Mouse (Mus musculus) mouse trophoblast stem cell (cell line): Measurements from ENCODE around the gene Fkbp11.

Source experiments
- in situ Hi-C, 2 experiments: fragments of 300-500 bp; cut with MseI, MboI; formaldehyde crosslinking; loops; 2 replicates in 1 of 2; 3 replicates in 1 of 2; pipeline ENCODE4 v1.15.1; 2025

Gene Fkbp11

DNA sequence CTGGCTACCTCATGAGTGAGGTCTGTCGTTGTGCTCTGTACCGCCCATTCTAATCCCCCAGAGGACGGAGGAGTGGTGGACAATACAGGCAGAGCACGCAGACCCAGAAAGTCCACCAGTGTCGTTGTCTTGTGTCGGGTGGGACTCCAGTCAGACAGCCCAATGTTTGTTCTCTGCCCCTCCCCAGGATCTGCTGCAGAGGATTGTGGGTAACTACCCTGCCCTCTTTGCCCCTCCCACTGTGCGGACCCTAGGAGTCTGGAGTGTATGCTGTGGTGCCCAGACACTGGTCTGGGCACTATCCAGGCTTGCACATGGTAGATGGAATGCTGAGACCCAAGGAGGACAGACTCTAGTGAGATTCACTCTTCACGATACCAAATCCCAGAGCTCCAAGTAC is 31.8 kb downstream of the Fkbp11 start:
- in situ Hi-C loops: no loop called here

DNA sequence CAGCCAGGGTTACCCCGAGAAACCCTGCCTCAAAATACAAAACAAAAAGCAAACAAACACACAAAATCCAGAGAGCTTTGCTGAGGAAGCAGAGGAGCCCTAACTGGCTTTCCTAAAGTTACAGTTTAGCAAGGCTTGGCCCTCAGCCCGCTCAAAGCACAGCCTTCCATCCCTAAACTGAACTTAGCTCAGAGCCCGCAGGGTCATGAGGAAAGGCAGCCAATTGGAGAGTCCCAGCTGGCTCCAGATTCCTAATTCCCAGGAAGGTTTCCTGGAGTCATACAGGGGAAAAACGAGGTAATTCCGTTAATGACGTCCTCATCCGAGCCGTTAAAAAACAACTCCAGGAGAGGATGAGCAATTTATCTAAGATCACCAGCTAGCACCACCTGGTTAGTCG is 32.3 kb downstream of the Fkbp11 start:
- in situ Hi-C loops: no loop called here

DNA sequence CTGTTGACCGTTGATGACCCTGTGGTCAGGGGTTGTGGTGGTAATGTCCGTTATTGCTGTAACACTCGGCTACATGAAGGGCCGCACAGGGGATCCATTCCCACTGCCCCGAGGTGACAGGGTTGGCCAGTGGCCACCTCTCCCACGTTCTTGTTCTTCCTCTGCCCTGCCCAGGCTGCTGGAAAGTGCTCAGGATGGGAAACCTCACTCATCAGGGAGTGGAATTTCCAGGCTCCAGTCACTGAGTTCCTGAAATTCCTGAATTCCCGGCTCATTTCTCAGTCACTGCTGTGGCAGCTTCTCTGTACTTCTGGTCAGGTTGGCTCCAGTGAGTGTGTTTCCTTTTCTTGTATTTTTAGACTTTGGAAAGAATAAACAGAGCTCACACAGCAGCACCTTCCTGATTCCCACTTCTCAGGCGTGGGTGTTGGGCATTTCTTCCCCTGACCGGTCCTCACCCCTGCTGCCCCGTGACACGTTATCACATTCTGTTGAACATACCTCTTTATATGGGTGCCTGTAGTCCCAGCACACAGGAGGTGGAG is 35.8 kb downstream of the Fkbp11 start:
- in situ Hi-C loops: no loop called here

DNA sequence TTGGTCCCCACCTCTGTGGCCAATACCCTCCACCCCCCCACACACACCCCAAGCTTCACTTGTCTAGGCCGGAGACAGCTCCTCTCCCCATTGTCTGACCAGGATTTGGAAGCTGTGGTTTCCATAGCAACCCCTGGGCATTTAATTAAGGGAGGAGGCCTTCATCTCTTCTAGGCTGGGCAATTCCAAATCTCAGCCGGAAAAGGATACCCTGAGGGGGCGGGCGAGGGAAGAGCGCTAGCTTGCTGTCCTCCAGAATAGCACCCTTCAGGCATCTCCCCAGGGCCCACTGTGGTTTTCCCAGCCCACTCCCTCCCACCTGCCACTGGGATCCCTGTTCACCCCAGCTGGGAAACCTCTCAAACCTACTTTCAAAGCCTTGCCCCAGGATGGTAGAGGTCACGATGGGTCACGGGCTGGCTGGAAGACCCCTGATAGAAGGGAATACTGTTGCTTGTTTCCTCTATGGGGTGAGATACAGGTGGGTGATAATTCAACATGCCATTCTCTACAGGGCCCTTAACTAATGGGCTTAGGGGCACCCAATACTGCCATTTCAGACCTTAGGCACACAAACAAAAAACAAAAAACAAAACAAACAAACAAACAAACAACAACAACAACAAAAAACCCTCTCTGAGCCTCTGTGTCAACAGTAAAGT is 36.4 kb downstream of the Fkbp11 start:
- in situ Hi-C loops: no loop called here

DNA sequence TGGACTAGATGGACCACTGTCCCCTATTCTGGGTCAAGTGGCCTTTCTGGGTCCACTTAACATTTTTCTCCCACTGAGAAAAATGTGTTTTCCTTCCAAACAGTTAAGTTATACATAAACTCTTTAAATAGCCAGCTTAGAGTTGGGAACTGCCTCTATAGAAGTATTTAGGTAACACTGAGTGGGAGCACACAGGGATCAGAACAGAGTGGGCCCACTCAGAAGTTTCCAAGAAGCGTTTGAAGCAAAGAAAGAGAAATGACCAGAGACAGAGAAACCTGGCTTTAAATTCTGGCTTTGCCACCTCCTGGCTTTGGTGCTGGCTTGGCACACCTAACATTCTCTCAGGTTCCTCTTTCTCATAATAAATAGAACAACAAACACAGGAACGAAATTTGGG is 38.3 kb downstream of the Fkbp11 start:
- in situ Hi-C loops: no loop called here

DNA sequence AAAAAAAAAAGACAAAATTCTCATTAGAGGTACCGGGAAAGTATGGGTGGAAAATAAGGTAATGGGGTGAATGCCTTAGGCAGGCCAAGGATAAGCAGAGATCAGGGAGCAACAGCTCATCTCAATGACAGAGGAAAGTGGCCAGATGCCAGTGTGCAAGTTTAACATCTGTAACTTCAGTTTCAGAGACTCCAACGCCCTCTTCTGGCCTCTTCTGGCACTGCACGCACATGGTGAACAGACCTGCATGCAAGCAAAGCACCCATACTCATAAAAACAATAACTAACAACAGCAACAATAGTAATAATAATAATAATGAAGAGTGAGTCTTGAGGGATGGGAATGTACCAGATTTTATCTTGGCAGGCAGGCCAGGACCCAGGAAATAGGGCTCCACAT is 42.1 kb downstream of the Fkbp11 start:
- in situ Hi-C loops: no loop called here

DNA sequence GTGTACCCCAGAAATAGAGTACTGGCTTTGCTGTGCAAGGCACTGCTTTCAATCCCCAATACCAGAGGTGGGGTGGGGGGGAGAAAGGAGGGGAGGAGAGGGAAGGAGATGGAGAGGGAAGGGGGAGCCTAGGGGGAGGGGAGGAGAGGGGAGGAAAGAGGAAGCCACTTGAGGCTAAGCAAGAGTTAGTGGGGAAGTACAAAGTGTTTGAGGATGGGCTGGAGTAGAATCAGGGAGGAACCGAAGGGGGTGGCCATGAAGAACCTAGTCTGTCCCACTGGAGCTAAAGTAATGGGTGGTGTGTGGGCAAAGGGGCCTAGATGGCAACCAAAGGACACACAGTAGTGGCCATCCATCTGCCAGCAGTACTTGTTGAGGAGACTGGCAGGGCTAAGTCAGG is 44.3 kb downstream of the Fkbp11 start:
- in situ Hi-C loops: no loop called here

DNA sequence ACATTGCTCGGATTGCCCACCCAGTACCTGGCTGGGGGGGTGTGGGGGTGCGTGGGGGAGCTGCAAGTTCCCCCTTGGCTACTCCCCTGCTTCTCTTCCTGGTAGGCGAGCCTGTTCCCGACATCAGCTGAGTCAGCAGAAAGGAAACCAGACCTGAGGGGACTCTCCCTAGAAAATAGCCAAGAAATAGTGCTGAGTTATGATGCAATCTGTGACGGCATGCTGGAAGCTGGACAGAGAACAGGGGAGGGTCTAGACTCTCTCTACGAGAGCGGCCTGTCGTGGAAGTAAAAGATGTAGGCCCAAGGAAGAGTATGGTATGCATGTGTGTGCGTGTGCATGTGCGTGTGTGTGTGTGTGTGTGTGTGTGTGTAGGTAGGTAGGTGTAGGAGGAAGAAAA is 44.8 kb downstream of the Fkbp11 start:
- in situ Hi-C loops: no loop called here

DNA sequence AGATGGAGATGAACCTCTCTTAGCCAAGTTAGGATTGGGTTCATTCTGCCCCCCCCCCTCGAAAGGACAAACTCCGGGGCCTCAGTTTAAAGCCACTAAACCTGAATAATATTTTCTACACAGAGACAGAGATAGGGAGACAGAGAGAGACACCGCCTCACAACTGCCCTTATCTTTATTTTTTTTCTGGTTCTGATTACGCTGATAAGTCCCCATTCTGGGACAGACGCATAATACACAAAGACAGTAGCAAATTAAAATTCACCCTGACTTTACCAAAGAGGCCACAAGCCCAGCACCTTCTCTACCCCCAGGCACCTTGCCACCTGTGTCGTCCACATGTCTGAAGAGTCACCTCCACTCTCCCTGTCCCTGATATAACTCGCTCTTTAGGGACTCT is 46.4 kb downstream of the Fkbp11 start:
- in situ Hi-C loops: no loop called here

DNA sequence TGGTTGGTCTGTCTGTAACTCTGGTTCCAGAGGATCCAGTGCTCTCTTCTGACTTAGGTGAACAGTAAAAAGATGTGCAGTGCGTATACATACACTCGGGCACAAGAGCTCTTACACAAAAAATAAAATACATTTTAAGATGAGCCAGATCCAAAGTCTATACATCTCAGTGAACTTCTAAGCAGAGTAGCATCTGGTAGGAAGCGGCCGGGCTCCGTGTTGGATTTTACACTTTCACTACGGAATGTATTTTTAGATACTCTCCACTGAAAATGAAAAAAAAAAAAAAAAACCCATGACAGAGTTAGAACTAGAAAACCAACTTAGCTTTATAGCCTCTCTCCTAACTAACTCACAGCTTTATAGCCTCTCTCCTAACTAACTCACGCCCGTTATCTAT is 47.3 kb downstream of the Fkbp11 start:
- in situ Hi-C loops: no loop called here

DNA sequence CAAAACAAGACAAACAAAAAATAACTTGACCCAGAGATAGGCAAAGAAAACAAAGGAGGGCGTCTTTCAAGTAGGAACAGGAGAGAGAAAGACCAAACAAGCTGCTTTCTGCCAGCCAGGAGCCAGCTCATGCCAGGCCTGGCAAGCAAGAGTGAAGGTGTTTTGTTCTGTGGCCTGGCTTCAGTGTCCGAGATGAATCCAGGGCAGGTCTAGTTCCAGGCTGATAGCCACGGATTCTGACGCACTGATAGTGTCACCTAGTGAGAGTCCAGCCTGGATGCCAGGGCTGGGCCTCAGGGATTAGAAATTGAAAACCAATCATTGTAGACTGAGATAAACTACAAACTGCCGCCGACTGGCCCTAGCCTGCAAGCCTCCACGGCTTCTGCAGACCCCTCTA is 50.0 kb downstream of the Fkbp11 start:
- in situ Hi-C loops: no loop called here

DNA sequence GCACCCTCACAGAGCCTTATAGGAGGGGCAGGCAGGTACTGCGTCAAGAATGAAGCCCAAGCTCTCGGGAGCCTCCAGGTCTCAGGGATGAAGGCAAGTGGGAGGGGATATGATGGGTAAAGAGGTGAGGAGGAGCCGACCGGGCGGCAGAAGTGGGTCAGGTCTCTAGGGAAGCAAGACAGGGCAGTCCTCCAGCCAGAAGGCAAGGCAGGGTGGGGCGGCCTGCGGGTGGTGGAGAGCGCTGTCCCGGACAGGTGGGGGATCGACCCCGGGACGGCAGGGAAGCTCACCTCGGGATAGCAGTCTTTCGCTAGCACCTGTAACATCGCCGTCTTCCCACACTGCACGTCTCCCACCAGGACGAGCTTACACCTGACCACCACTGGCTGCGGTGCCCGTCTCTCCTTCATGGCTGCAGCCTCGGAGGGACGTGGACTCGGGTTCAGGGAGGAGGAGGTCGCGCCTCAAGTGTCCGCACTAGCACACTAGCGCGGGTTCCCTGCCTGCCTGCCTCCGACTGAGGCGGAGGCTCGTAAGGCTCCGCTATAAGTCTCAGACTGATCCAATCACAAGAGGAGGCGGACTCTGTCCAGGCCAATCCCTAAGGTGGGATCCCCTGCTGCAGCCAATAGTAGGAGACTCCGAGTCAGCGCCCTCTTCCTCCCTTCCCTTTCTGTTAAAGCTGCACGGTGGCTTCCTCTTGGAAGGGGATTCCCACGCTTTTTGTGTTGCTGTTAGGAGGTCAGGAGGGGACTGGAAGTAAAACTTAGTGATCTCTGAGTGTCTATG is 50.9 kb downstream of the Fkbp11 start, which contains the start of gene Rnd1:
TSS of gene Rnd1 (minus strand) at position 522 of the 789 bp plus-strand sequence.
- in situ Hi-C loops: no loop called here

DNA sequence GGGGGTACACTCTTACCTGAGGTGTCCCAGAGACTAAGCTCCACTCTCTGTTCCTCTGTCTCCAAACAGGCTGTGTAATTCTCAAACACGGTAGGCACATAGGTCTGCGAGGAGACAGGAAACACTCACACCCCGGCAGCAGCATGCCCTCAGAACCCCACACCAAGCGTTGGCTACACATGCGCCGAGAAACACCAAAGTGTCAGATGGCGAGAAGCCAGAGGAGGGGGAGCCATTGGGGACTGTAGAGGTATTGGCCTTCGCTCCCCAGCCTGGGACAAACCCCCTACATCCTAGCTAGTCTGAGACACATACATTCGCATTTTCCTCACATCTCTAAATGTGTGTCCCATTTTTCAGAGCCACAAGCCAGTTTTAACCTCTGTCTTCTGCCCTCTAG is 51.5 kb downstream of the Fkbp11 start:
- in situ Hi-C loops: no loop called here

DNA sequence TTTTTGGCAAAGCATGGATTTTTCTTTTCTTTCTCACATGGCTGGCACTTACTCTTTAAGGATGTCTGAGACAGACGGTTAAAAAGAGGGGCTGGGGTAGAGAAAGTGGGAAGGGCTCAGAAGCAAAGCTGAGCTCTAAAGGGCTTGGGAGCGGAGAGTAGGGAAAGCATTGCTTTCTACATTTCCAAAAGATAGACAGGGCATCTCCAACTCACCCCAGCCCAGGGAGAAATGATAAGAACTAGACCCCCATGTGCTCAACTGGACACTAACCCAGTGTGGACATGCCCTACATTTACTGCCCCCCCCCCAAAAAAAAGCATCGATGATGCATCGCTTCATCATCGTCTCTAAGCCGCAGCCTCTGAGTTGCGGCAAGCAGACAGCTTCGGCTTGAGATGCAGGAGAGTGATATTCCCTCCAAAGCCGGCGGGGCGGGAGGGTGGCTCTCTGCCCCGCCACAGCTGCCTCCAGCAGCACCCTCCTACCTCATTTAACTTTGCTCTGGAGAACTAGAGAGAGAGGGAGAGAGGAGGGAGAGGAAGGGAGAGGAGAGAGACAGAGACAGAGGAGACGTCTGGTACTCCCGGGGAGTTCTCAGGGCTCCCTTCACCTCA is 52.3 kb downstream of the Fkbp11 start:
- in situ Hi-C loops: no loop called here

DNA sequence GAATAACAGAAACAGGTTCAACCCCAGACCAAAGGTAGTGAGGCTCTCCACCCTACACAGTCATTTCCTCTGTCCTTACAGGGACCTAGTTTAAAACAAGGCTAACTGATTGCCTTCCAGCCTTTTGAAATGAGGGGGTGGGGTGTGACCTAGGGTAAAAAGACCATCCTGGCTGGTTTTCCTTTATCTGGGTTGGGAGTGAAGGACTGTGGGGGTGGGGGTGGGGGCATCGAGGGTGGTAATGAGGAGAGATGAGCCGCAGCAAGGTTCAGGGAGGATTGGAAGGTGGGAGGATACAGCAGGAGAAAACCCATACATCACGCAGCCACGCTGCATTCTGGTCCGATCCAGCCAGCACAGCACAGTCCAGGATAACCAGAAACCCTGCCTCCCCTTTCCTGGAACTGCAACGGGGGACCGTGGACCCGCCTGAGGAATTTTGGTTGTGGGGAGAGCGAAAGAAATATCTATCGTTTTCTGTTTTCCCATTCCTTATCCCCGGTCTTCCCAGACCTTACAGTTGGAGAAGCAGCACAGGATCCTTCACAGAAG is 52.9 kb downstream of the Fkbp11 start:
- in situ Hi-C loops: no loop called here
